Mouse (Mus musculus): ENCODE data around the gene Lenep. TPM values are rescaled to one million over a fixed set of nuclear protein-coding genes. Genes with fewer than 3 reads are reported as not detected.

Gene Lenep
- polyA plus RNA-seq, 1 experiment from 2014 or later = not detected

DNA sequence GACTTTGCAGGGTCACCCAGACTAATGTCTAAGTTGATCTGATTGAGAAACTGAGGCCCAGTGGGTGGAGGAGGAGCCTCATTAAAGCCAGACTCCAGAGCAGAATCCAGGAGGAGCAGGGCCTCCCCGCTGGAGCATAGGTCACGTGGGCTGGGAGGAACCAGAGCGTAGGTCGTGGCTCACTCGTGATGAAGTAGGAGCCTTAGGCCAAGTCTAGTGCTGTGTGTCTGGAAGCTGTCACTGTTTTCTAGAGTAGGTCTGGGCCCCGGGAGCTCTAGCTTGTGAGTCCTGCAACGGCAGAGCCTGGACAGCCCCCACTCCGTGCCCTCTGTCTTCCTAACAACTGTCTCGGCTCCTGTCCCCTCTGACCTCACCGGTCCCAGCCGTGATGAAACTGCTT is 35.3 kb downstream of the Lenep start:
- 77% methylated on average over 11 of the region's 11 CpGs for WGBS
- ATAC-seq = no peak
- H3K4me3 ChIP-seq (ENCODE audit: low read length) = no peak overlapping the region

DNA sequence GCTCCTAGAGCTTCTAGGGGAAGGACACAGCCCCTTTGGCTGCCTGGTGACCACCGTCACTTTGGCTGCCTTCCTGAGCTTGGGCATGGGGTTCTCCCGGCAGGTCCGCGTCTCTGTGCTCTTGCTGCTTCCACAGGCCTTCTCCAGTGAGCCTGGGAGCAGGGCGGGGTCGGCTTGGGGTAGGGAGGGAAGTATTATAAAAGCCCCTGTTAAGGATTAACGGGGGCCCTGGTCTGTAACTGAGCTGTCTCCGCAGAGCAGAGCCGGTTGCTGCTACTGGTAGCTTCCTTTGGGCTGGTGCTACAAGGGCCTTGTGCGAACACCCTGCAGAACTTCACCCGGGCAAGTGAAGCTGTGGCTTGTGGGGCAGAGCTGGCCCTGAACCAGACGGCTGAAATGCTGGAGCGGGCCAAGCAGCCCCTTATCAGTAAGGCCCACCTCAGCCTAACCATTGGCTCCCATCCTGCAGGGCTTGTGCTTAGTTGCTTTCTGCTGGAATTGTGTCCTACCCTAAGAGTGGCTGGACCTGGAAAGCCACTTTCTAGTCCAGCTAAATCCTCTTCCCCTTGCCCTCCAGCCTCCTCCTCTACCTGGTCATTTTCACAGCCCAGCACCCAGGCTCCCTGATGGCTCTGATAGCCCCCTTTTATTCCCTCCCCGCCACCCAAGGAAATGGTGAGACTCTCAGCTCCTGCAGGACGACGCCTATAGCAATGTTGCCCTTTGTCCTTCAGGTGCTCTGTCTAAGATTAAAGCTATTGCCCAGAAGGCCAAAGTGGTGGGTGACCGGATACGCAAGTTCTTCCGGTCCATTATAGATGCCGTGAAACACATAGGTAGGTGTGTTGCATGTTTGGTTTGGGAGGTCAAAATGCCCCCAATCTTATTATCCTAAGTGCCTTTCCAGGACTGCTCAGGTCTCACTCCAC is 36.8 kb downstream of the Lenep start:
- no peaks in the 10 kb centered on the region for H3K36me3 ChIP-seq (ENCODE audit: control insufficient read depth, insufficient read depth, low read length)
- H3K4me1 ChIP-seq (ENCODE audit: control insufficient read depth, insufficient read depth, low read depth, low read length) = no peaks in the 10 kb centered on the region
- no peak overlapping the region for H3K27ac ChIP-seq (ENCODE audit: low read depth, low read length)
- H3K4me2 ChIP-seq (ENCODE audit: low read length) = no peak overlapping the region
- H3K27me3 ChIP-seq (replicated peaks; ENCODE audit: control insufficient read depth, insufficient read depth, low read length) = no peaks in the 10 kb centered on the region
- H3K9ac ChIP-seq (ENCODE audit: low read depth, low read length) = no peak overlapping the region
- 76% methylated on average over 20 of the region's 20 CpGs for WGBS
- no peak for ATAC-seq
- no peak overlapping the region for H3K4me3 ChIP-seq (ENCODE audit: low read length)
- H3K9me3 ChIP-seq (ENCODE audit: control insufficient read depth, low read length) = no peaks in the 10 kb centered on the region

More for the DNA sequence above, 35.3 kb downstream of the Lenep start:
- H3K4me1 ChIP-seq (ENCODE audit: control insufficient read depth, insufficient read depth, low read depth, low read length) = no peaks in the 10 kb centered on the region
- H3K36me3 ChIP-seq (ENCODE audit: control insufficient read depth, insufficient read depth, low read length) = no peaks in the 10 kb centered on the region
- no peak overlapping the region for H3K9ac ChIP-seq (ENCODE audit: low read depth, low read length)
- no peak overlapping the region for H3K27ac ChIP-seq (ENCODE audit: low read depth, low read length)
- H3K27me3 ChIP-seq (replicated peaks; ENCODE audit: control insufficient read depth, insufficient read depth, low read length) = no peaks in the 10 kb centered on the region
- no peaks in the 10 kb centered on the region for H3K9me3 ChIP-seq (ENCODE audit: control insufficient read depth, low read length)
- H3K4me2 ChIP-seq (ENCODE audit: low read length) = no peak overlapping the region

DNA sequence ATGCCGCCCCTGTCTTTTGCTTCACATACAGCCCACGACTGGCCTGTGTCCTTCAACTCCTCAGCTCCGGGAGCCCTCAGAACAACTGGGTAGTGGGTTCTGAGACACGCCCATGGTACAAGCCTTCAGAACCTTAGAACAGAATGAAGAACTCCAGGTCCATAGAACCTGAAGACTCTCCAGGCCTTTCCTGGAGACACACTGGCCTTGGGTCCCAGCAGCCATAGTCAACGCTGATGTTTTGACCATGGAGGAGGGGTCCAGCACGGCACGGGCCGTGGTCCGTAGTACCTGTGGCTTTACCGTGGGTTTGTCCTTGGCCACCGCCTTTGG is 37.5 kb downstream of the Lenep start, which contains the start of gene Dcst1:
Gene Dcst1 (minus strand): TSS at position 101 of the 333 bp plus-strand sequence.
- H3K27me3 ChIP-seq (replicated peaks; ENCODE audit: control insufficient read depth, insufficient read depth, low read length) = no peaks in the 10 kb centered on the region
- 81% methylated on average over 11 of the region's 11 CpGs for WGBS
- ATAC-seq = no peak
- no peak within 1 kb of the TSS for H3K27ac ChIP-seq (ENCODE audit: low read depth, low read length)
- no peak within 1 kb of the TSS for H3K9ac ChIP-seq (ENCODE audit: low read depth, low read length)
- no peaks in the 10 kb centered on the region for H3K9me3 ChIP-seq (ENCODE audit: control insufficient read depth, low read length)
- H3K4me1 ChIP-seq (ENCODE audit: control insufficient read depth, insufficient read depth, low read depth, low read length) = no peaks in the 10 kb centered on the region
- no peak within 1 kb of the TSS for H3K4me2 ChIP-seq (ENCODE audit: low read length)
- no peaks in the 10 kb centered on the region for H3K36me3 ChIP-seq (ENCODE audit: control insufficient read depth, insufficient read depth, low read length)
- H3K4me3 ChIP-seq (ENCODE audit: low read length) = no peak within 1 kb of the TSS

DNA sequence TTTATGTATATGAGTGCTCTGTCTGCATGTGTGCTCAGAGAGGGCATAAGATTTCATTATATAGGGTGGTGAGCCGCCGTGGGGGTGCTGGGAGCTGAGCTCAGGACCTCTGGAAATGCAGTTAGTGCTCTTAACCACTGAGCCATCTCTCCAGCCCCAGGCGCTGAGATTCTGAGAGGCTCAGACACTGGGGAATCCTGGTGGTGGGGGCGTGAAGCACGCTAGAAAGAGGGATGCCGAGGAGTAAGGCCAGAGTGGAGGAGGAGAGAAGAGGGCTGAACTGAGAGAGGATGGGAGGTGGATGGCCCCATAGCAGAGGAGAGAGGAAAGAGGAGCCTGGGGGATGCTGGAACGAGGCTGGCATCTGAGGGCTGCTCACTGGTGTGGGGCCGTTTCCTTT is 38.0 kb downstream of the Lenep start:
- Histone ChIP-seq H3K4me3 (ENCODE audit: low read length) (no peak overlapping the region), H3K27ac (ENCODE audit: low read depth, low read length) (no peak overlapping the region), H3K27me3 (replicated peaks; ENCODE audit: control insufficient read depth, insufficient read depth, low read length) (no peaks in the 10 kb centered on the region), H3K36me3 (ENCODE audit: control insufficient read depth, insufficient read depth, low read length) (no peaks in the 10 kb centered on the region), H3K4me2 (ENCODE audit: low read length) (no peak overlapping the region), H3K9ac (ENCODE audit: low read depth, low read length) (no peak overlapping the region), H3K4me1 (ENCODE audit: control insufficient read depth, insufficient read depth, low read depth, low read length) (no peaks in the 10 kb centered on the region), H3K9me3 (ENCODE audit: control insufficient read depth, low read length) (no peaks in the 10 kb centered on the region)
- 57% methylated on average over 8 of the region's 8 CpGs for WGBS
- ATAC-seq = no peak

DNA sequence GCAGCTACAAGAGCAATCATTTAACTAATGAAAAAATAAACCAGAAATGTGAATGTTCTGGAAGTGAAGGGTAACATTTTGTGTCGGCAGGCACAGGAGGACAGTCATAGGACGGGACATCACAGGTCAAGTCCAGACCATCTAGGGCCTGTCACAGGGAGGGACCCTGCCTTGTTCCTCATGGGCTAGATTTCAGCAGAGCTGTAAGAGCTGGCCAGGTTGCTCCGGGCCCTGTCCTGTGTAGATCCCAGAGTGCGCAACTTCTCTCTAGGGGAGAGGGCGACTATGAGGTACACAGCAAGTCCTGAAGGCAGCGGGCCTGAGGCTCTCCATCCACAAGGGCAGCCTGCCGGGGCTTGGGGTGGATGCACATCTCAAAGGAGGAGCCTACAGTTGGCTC is 40.9 kb downstream of the Lenep start, which contains the start of gene Dcst2:
Gene Dcst2 (plus strand): TSS at position 301 of the 400 bp plus-strand sequence.
- ATAC-seq = no peak

DNA sequence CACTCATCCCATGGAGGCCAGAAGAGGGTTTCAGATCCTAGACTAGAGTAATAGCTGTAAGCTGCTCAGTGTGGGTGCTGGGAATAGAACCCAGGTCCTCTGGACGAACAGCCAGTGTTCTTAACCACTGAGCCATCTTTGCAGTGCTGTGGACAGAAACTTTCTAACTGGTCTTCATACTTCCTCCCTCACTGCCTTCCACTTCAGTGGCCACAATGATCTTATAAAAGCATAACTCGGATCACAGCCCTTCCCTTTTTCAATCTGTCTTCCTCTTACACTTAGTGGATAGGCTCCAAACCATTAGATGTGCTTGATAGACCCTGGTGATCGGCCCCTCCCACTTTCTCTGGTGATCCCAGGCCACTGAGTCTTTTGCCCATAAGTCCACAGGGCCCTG is 42.4 kb downstream of the Lenep start:
- no peak overlapping the region for H3K9ac ChIP-seq (ENCODE audit: low read depth, low read length)
- H3K4me3 ChIP-seq (ENCODE audit: low read length) = no peak overlapping the region
- no peaks in the 10 kb centered on the region for H3K4me1 ChIP-seq (ENCODE audit: control insufficient read depth, insufficient read depth, low read depth, low read length)
- H3K27me3 ChIP-seq (replicated peaks; ENCODE audit: control insufficient read depth, insufficient read depth, low read length) = no peaks in the 10 kb centered on the region; the same call in 1 of the 2 replicates
- H3K36me3 ChIP-seq (ENCODE audit: control insufficient read depth, insufficient read depth, low read length) = no peaks in the 10 kb centered on the region
- no peak overlapping the region for H3K4me2 ChIP-seq (ENCODE audit: low read length)
- H3K9me3 ChIP-seq (ENCODE audit: control insufficient read depth, low read length) = no peaks in the 10 kb centered on the region
- H3K27ac ChIP-seq (ENCODE audit: low read depth, low read length) = no peak overlapping the region
- no peak for ATAC-seq
- 75% methylated on average over 3 of the region's 3 CpGs for WGBS

More for the DNA sequence above, 40.9 kb downstream of the Lenep start, which contains the start of gene Dcst2:
- no peaks in the 10 kb centered on the region; the same call in 1 of the 2 replicates for H3K27me3 ChIP-seq (replicated peaks; ENCODE audit: control insufficient read depth, insufficient read depth, low read length)
- H3K36me3 ChIP-seq (ENCODE audit: control insufficient read depth, insufficient read depth, low read length) = no peaks in the 10 kb centered on the region
- H3K9ac ChIP-seq (ENCODE audit: low read depth, low read length) = no peak within 1 kb of the TSS
- 85% methylated on average over 7 of the region's 7 CpGs for WGBS
- H3K27ac ChIP-seq (ENCODE audit: low read depth, low read length) = no peak within 1 kb of the TSS
- H3K4me1 ChIP-seq (ENCODE audit: control insufficient read depth, insufficient read depth, low read depth, low read length) = no peaks in the 10 kb centered on the region
- no peaks in the 10 kb centered on the region for H3K9me3 ChIP-seq (ENCODE audit: control insufficient read depth, low read length)
- H3K4me3 ChIP-seq (ENCODE audit: low read length) = no peak within 1 kb of the TSS
- no peak within 1 kb of the TSS for H3K4me2 ChIP-seq (ENCODE audit: low read length)

DNA sequence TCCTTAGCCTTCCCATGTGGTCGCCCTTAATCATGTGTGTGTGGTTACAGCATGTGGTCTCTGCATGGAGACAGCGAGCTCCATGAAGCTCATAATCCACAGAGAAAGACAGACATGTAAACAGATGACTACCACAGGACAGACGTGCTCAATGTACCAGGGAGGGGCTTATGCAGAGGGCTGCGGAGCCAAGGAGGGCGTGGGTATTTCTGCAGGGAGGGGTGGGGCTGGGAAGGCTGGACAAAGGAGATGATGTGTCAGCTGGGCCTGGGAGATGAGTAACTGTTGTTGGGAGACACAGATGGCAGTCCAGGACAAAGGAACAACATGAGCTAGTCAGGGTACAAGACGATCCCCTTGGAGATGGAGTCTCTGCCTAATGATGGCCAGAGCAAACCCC is 43.0 kb downstream of the Lenep start:
- Histone ChIP-seq H3K4me3 (ENCODE audit: low read length) (no peak overlapping the region), H3K4me1 (ENCODE audit: control insufficient read depth, insufficient read depth, low read depth, low read length) (no peaks in the 10 kb centered on the region), H3K9me3 (ENCODE audit: control insufficient read depth, low read length) (no peaks in the 10 kb centered on the region), H3K36me3 (ENCODE audit: control insufficient read depth, insufficient read depth, low read length) (no peaks in the 10 kb centered on the region), H3K27me3 (replicated peaks; ENCODE audit: control insufficient read depth, insufficient read depth, low read length) (no peaks in the 10 kb centered on the region; the same call in 1 of the 2 replicates), H3K4me2 (ENCODE audit: low read length) (no peak overlapping the region), H3K27ac (ENCODE audit: low read depth, low read length) (no peak overlapping the region), H3K9ac (ENCODE audit: low read depth, low read length) (no peak overlapping the region)
- WGBS = 52% methylated on average over 6 of the region's 6 CpGs
- no peak for ATAC-seq

DNA sequence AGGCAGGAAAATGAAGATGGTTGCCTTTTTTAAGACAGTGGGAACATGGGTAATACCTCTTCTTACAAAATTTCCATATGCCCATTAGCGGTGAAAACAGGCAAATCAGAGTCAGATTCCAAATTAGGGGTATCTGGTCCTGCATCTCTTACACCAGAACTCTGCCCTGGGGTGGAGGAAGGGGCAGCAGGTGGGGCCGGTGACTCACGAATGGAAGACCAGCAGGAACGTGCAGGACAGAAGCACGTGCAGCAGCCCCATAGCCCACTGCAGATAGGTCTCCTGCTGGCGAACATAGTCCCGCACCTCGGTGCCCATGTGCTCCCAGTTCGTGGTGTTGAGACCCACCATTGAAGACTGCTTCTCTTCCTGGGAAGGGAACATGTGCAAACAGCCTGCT is 46.6 kb downstream of the Lenep start:
- H3K4me3 ChIP-seq (ENCODE audit: low read length) = no peak overlapping the region
- no peak overlapping the region for H3K27ac ChIP-seq (ENCODE audit: low read depth, low read length)
- no peak for ATAC-seq
- H3K36me3 ChIP-seq (ENCODE audit: control insufficient read depth, insufficient read depth, low read length) = no peaks in the 10 kb centered on the region
- H3K4me2 ChIP-seq (ENCODE audit: low read length) = no peak overlapping the region
- WGBS = 74% methylated on average over 9 of the region's 9 CpGs
- H3K4me1 ChIP-seq (ENCODE audit: control insufficient read depth, insufficient read depth, low read depth, low read length) = peaks cover 2% of the 10 kb centered on the region; the same call in 1 of the 2 replicates
- H3K9me3 ChIP-seq (ENCODE audit: control insufficient read depth, low read length) = no peaks in the 10 kb centered on the region
- H3K27me3 ChIP-seq (replicated peaks; ENCODE audit: control insufficient read depth, insufficient read depth, low read length) = no peaks in the 10 kb centered on the region; the same call in 1 of the 2 replicates
- H3K9ac ChIP-seq (ENCODE audit: low read depth, low read length) = no peak overlapping the region

DNA sequence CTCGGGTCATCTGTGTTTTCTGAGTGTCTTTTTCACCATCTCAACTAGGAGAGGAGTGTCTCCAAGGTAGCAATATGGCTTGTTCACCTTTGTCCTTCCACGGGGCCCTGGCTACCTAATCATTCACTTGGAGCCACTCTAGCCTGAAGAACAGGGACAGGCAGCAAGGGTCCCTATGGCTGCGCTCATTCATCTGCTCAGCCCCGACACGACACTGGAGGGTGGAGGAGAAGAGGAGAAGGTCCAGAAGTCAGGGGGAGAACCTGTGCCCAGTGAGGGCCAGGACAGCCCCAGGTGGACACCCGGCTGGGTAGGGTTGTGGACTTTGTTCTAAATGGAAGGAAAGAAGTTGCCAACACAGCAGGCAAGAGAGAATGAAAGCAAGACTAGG is 47.1 kb downstream of the Lenep start:
- 79% methylated on average over 6 of the region's 6 CpGs for WGBS

More for the DNA sequence above, 47.1 kb downstream of the Lenep start:
- Histone ChIP-seq H3K27me3 (replicated peaks; ENCODE audit: control insufficient read depth, insufficient read depth, low read length) (no peaks in the 10 kb centered on the region; the same call in 1 of the 2 replicates), H3K27ac (ENCODE audit: low read depth, low read length) (no peak overlapping the region), H3K36me3 (ENCODE audit: control insufficient read depth, insufficient read depth, low read length) (no peaks in the 10 kb centered on the region), H3K4me2 (ENCODE audit: low read length) (no peak overlapping the region), H3K4me3 (ENCODE audit: low read length) (no peak overlapping the region), H3K9ac (ENCODE audit: low read depth, low read length) (no peak overlapping the region), H3K4me1 (ENCODE audit: control insufficient read depth, insufficient read depth, low read depth, low read length) (peaks cover 5% of the 10 kb centered on the region; the same call in 1 of the 2 replicates), H3K9me3 (ENCODE audit: control insufficient read depth, low read length) (no peaks in the 10 kb centered on the region)
- no peak for ATAC-seq

Data from hindbrain, embryonic 16.5 days (tissue).